Mouse (Mus musculus) kidney, embryonic 15.5 days (tissue): ENCODE measurements at regions not wholly inside any gene's neighbourhood (a gene's known extent, or its start where the extent isn't known, plus 50 kb on each side); places are given as distances from the start of the nearest gene placed in this dataset.

Experiments
- ATAC-seq: fragments of 200-750 bp; cut with Nextera tagmentation; replicated peaks from 2 replicates; pipeline ENCODE4 v1.8.0; 2017; ENCODE audit warnings: moderate TSS enrichment; ENCODE audit not compliant: low FRiP score
- H3K27ac ChIP-seq: fragments of 300-500 bp; sonication (generic); 2 replicates; pipeline ENCODE4 v1.5.1; 2015; ENCODE audit warnings: mild to moderate bottlenecking, inconsistent platforms
- H3K27me3 ChIP-seq: fragments of 300-500 bp; sonication (generic); 2 replicates; pipeline ENCODE4 v1.6.1; 2015; ENCODE audit warnings: inconsistent platforms
- H3K36me3 ChIP-seq: fragments of 300-500 bp; sonication (generic); 2 replicates; pipeline ENCODE4 v1.6.1; 2015; ENCODE audit warnings: inconsistent platforms
- H3K4me1 ChIP-seq: fragments of 300-500 bp; sonication (generic); 2 replicates; pipeline ENCODE4 v1.6.1; 2015; ENCODE audit warnings: inconsistent platforms
- H3K4me2 ChIP-seq: fragments of 300-500 bp; sonication (generic); 2 replicates; pipeline ENCODE4 v1.6.1; 2015; ENCODE audit warnings: moderate library complexity, mild to moderate bottlenecking, inconsistent platforms
- H3K4me3 ChIP-seq: fragments of 300-500 bp; sonication (generic); replicated peaks from 2 replicates; pipeline ENCODE4 v1.5.1; 2015; ENCODE audit warnings: mild to moderate bottlenecking, inconsistent platforms
- H3K9ac ChIP-seq: fragments of 300-500 bp; sonication (generic); 2 replicates; pipeline ENCODE4 v1.6.1; 2015; ENCODE audit warnings: mild to moderate bottlenecking, inconsistent platforms
- H3K9me3 ChIP-seq: fragments of 300-500 bp; sonication (generic); replicated peaks from 2 replicates; pipeline ENCODE4 v1.6.1; 2016; ENCODE audit warnings: inconsistent platforms
- WGBS: fragments of 180-500 bp; shearing (Covaris S2); methylation state at CpG from one replicate; pipeline ENCODE4 v1.1.7; 2015; ENCODE audit warnings: mixed read lengths; 5-methylcytosine and 5-hydroxymethylcytosine counted together

- Histone ChIP-seq H3K4me2 (no peak overlapping the region), H3K36me3 (no peaks in the 10 kb centered on the region), H3K9ac (no peak overlapping the region), H3K27me3 (no peaks in the 10 kb centered on the region), H3K27ac (no peak overlapping the region), H3K9me3 (no peaks in the 10 kb centered on the region), H3K4me3 (no peak overlapping the region), H3K4me1 (peaks cover 4% of the 10 kb centered on the region; the same call in 1 of the 2 replicates)
- WGBS, result 80% methylated on average over 6 of the region's 6 CpGs
- ATAC-seq, result no peak
Observed at GRCm38 (mm10) chr1:119252403-119252802, 169.6 kb downstream of the Inhbb start.

- H3K9ac ChIP-seq, result no peak overlapping the region
- WGBS, result 69% methylated on average over 5 of the region's 5 CpGs
Observed at GRCm38 (mm10) chr1:119251741-119252140, 170.3 kb downstream of the Inhbb start.

DNA sequence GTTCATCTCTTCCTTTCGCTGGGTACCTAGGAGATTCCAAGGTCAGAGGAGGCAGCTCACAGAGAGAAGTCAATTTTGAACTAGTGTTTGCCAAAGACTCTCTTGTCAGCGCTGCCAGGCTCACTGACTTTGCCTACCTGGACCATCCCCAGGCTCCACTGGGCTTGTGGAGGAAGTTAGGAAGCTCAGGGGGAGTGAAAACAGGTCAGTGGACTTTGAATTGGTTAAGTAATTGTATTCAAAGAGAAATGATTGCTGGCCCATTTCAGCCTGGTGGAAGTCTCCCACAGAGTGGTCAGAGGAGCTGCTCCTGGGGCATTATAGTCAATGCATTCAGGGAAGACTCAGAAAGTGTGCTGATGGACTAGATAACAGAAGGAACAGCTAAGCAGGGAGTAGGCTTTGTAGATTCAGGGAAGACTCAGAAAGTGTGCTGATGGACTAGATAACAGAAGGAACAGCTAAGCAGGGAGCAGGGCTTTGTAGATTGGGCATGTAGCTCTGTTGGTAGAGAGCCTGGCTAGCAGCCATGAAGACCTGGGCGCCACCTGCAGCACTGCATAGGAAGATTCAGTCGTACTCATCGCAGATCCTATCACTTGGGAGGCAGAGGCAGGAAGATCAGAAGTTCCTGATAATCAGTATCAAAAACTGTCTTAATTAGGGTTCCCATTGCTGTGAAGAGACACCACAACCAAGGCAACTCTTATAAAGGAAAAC lies 173.1 kb downstream of the Inhbb start:
- H3K27ac ChIP-seq, result no peak overlapping the region
- H3K4me3 ChIP-seq, result no peak overlapping the region
- no peak overlapping the region for H3K9ac ChIP-seq
- 89% methylated on average over 5 of the region's 5 CpGs for WGBS
- H3K4me2 ChIP-seq, result no peak overlapping the region
- no peaks in the 10 kb centered on the region for H3K4me1 ChIP-seq
- no peaks in the 10 kb centered on the region for H3K9me3 ChIP-seq
- ATAC-seq, result no peak
- H3K27me3 ChIP-seq, result no peaks in the 10 kb centered on the region
- no peaks in the 10 kb centered on the region for H3K36me3 ChIP-seq

More at GRCm38 (mm10) chr1:119251741-119252140, 170.3 kb downstream of the Inhbb start:
- no peak overlapping the region for H3K27ac ChIP-seq
- H3K36me3 ChIP-seq, result no peaks in the 10 kb centered on the region
- no peak overlapping the region for H3K4me3 ChIP-seq
- ATAC-seq, result no peak
- peaks cover 2% of the 10 kb centered on the region; the same call in 1 of the 2 replicates for H3K4me1 ChIP-seq
- H3K9me3 ChIP-seq, result no peaks in the 10 kb centered on the region
- H3K27me3 ChIP-seq, result no peaks in the 10 kb centered on the region
- H3K4me2 ChIP-seq, result no peak overlapping the region

- Histone ChIP-seq H3K36me3 (no peaks in the 10 kb centered on the region), H3K4me3 (no peak overlapping the region), H3K9me3 (no peaks in the 10 kb centered on the region), H3K27me3 (no peaks in the 10 kb centered on the region), H3K4me1 (no peaks in the 10 kb centered on the region), H3K27ac (no peak overlapping the region), H3K4me2 (no peak overlapping the region), H3K9ac (no peak overlapping the region)
- WGBS, result 74% methylated on average over 3 of the region's 3 CpGs
- no peak for ATAC-seq
Observed at GRCm38 (mm10) chr1:119247117-119247516, 174.9 kb downstream of the Inhbb start.

DNA sequence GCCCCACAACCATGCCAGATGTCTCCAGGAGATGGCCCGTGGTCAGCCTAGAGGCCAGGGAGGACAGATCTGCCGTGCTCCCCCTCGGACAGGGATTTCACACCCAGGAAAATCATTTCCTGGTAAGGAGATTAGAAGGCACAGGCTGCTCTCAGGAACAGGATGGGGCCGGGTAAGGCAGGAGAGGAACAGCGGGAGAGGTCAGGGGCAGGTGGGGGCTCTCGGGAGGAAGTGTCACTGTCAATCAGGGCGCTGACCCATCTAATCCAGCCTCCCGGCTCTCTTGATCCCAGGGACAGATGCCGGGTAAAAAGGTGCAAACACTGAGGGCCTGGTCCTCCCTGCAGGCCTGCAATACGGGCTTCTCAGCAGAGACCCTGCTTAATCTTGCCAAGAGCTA lies 183.6 kb downstream of the Inhbb start:
- H3K4me2 ChIP-seq, result no peak overlapping the region
- H3K36me3 ChIP-seq, result no peaks in the 10 kb centered on the region
- peak; percentile 58 for ATAC-seq
- H3K4me3 ChIP-seq, result no peak overlapping the region
- no peak overlapping the region for H3K27ac ChIP-seq
- H3K4me1 ChIP-seq, result peaks cover 7% of the 10 kb centered on the region
- H3K27me3 ChIP-seq, result no peaks in the 10 kb centered on the region
- no peaks in the 10 kb centered on the region for H3K9me3 ChIP-seq
- H3K9ac ChIP-seq, result no peak overlapping the region
- WGBS, result 24% methylated on average over 10 of the region's 10 CpGs

DNA sequence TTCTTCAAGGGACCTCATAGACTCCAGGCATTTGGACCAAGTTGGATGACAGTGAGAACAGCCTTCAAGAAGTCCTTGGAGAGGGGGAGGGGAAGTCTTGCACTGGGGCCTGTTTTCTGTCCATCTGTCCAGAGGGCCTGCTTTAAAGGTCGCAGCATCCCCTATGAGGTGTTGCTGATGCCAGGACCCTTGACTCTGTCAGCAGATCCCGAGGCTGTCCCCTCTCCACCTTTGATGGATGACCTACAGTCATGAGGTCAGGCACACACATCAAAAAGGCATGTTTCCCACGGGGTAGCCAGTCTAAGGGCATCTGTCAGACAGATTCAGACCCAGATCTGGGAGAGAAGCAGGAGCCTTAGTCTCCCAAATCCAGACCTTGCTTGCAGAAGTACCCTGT lies 183.4 kb upstream of the Gli2 start:
- ATAC-seq, result no peak
- WGBS, result 38% methylated on average over 3 of the region's 3 CpGs
- Histone ChIP-seq H3K9ac (no peak overlapping the region), H3K27me3 (no peaks in the 10 kb centered on the region), H3K36me3 (no peaks in the 10 kb centered on the region), H3K4me3 (no peak overlapping the region), H3K27ac (no peak overlapping the region), H3K9me3 (no peaks in the 10 kb centered on the region; the same call in 1 of the 2 replicates), H3K4me2 (no peak overlapping the region), H3K4me1 (peaks cover 7% of the 10 kb centered on the region)

- WGBS, result 57% methylated on average over 9 of the region's 9 CpGs
- no peak; the same call in 1 of the 2 replicates for ATAC-seq
- Histone ChIP-seq H3K36me3 (no peaks in the 10 kb centered on the region), H3K27me3 (no peaks in the 10 kb centered on the region), H3K9ac (no peak overlapping the region), H3K27ac (no peak overlapping the region), H3K4me2 (no peak overlapping the region), H3K4me3 (no peak overlapping the region), H3K4me1 (peaks cover 7% of the 10 kb centered on the region), H3K9me3 (no peaks in the 10 kb centered on the region; the same call in 1 of the 2 replicates)
Observed at GRCm38 (mm10) chr1:119234449-119234848, 181.0 kb upstream of the Gli2 start.

DNA sequence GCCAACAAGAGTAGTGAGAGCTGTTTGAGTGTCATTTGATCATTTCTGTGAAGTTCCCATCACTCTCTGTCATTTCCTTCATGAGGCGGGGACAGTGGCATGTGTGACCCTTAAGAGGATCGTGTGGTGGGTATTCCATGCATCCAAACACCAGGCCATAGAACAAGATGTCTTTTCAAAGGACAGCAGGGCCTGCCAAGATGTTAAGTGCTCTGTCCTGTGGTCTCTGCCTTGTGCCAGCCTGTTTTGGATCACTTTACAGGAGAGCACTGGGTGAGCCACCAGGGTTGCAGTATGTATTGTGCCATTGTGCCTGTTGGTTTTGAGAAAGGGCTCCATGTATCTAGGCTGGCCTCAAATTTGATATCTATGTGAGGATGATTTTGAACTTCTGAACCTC lies 173.6 kb upstream of the Gli2 start:
- H3K27me3 ChIP-seq, result 0 out of 2 replicates have a peak, but pooled peaks cover 6% of the 10 kb centered on the region
- no peak overlapping the region for H3K9ac ChIP-seq
- no peak overlapping the region for H3K4me3 ChIP-seq
- H3K9me3 ChIP-seq, result no peaks in the 10 kb centered on the region
- no peak overlapping the region for H3K27ac ChIP-seq
- H3K4me2 ChIP-seq, result no peak overlapping the region
- ATAC-seq, result no peak
- 81% methylated on average over 2 of the region's 2 CpGs for WGBS
- H3K4me1 ChIP-seq, result no peaks in the 10 kb centered on the region
- no peaks in the 10 kb centered on the region for H3K36me3 ChIP-seq

DNA sequence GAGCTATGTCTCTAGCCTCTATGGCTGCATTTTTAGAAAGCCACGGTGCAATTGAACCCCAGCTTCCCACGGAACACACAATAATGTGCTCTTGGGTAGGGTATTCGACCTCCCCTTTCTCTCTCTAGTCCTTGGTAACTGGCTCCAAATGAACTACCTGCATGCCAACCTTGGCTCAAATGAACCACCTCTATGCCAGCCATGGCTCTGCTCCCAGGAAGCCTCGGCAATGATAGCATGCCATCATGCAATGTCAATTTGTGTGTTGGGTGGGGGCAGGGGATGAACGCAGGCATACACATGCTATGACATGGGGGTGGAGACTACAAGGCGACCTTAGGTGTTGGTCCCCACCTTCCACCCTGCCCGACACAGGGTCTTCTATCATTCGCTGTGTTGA lies 170.5 kb upstream of the Gli2 start:
- no peak for ATAC-seq

DNA sequence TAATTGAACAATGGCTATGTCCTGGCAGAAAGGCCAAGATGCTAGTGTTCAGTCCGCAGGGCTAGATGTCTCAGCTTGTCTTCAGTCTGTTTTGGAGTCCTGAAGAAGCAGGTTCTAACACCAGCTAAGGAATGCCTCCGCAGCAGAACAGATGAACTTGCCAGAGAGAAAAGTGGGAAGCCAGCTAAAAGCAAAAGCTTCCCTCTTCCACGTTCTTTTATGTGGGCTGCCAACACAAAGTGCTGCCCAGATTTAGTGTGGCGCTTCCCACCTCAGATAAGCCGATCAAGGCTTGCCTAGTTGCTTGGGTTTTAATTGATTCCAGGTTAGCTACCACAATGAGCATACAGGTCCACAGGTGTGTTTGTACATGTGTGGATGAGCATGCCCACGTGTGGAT lies 168.5 kb upstream of the Gli2 start:
- Histone ChIP-seq H3K4me3 (no peak overlapping the region), H3K27me3 (0 out of 2 replicates have a peak, but pooled peaks cover 6% of the 10 kb centered on the region), H3K4me2 (no peak overlapping the region), H3K9me3 (no peaks in the 10 kb centered on the region), H3K36me3 (no peaks in the 10 kb centered on the region), H3K4me1 (no peaks in the 10 kb centered on the region), H3K9ac (no peak overlapping the region), H3K27ac (no peak overlapping the region)
- 86% methylated on average over 6 of the region's 6 CpGs for WGBS
- no peak for ATAC-seq

More for the DNA sequence above, 170.5 kb upstream of the Gli2 start:
- no peak overlapping the region for H3K27ac ChIP-seq
- no peak overlapping the region for H3K4me2 ChIP-seq
- no peaks in the 10 kb centered on the region for H3K9me3 ChIP-seq
- 92% methylated on average over 8 of the region's 8 CpGs for WGBS
- no peak overlapping the region for H3K4me3 ChIP-seq
- 0 out of 2 replicates have a peak, but pooled peaks cover 6% of the 10 kb centered on the region for H3K27me3 ChIP-seq
- H3K9ac ChIP-seq, result no peak overlapping the region
- no peaks in the 10 kb centered on the region for H3K4me1 ChIP-seq
- H3K36me3 ChIP-seq, result no peaks in the 10 kb centered on the region

GRCm38 (mm10) chr1:119221012-119221411 lies 167.6 kb upstream of the Gli2 start:
- no peak overlapping the region for H3K9ac ChIP-seq
- H3K27me3 ChIP-seq, result 0 out of 2 replicates have a peak, but pooled peaks cover 6% of the 10 kb centered on the region
- H3K36me3 ChIP-seq, result no peaks in the 10 kb centered on the region
- no peaks in the 10 kb centered on the region for H3K4me1 ChIP-seq
- no peak overlapping the region for H3K4me2 ChIP-seq
- ATAC-seq, result no peak
- no peak overlapping the region for H3K27ac ChIP-seq
- H3K9me3 ChIP-seq, result no peaks in the 10 kb centered on the region
- H3K4me3 ChIP-seq, result no peak overlapping the region
- 82% methylated on average over 7 of the region's 7 CpGs for WGBS

DNA sequence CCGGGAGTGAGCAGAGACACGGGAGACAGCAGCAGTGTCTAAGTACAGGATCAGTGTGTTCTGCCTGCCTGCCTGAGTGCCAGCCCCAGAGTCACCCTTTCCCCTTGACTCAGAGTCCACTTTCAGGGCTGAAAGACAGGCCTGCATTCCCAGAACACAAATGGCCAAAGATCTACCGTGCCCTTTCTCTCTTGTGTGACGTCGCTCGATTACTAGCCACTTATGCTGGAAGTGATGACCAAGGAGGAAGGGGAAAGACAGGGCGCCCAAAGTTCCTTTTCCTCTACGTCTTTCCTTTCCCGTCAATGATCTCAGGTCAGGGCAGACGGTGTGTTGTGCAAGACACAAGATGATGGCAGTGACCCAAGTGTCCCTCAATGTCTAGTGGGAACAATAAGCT lies 166.4 kb upstream of the Gli2 start:
- no peak overlapping the region for H3K9ac ChIP-seq
- 77% methylated on average over 10 of the region's 10 CpGs for WGBS
- no peak overlapping the region for H3K27ac ChIP-seq
- H3K36me3 ChIP-seq, result no peaks in the 10 kb centered on the region
- H3K4me3 ChIP-seq, result no peak overlapping the region
- no peak for ATAC-seq
- H3K4me2 ChIP-seq, result no peak overlapping the region
- H3K9me3 ChIP-seq, result no peaks in the 10 kb centered on the region
- H3K4me1 ChIP-seq, result no peaks in the 10 kb centered on the region
- H3K27me3 ChIP-seq, result 0 out of 2 replicates have a peak, but pooled peaks cover 6% of the 10 kb centered on the region

DNA sequence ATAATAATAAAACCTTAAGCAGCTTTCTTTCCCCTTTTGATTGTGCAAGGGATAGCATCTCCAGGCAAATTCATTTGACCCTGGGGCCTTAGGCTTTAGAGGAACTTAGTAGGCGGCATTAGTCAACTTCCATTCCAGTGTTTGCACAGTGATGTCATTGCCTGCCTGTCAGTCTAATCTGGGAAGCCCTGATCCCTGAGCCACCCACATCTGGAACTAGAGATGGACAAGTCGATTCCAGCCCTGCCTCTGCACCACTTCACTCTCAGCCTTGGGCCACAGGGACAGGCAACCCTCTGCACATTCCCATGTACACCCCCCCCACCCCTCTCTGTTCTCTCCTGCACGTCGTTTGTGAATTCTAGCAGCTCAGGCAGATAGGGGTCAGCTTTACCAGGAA lies 164.0 kb upstream of the Gli2 start:
- no peaks in the 10 kb centered on the region for H3K4me1 ChIP-seq
- no peak overlapping the region for H3K4me3 ChIP-seq
- 46% methylated on average over 4 of the region's 4 CpGs for WGBS
- H3K27me3 ChIP-seq, result no peaks in the 10 kb centered on the region
- H3K4me2 ChIP-seq, result no peak overlapping the region
- H3K9me3 ChIP-seq, result no peaks in the 10 kb centered on the region
- no peaks in the 10 kb centered on the region for H3K36me3 ChIP-seq
- ATAC-seq, result no peak
- no peak overlapping the region for H3K9ac ChIP-seq
- no peak overlapping the region for H3K27ac ChIP-seq
